Mouse (Mus musculus): ENCODE data around the gene Nr1h4.
"Not testable (repeated sequence)": the region's sequence is repeated elsewhere in the genome, so short reads cannot be mapped to it uniquely, and the experiment has no call there.

Nr1h4 gene

DNA sequence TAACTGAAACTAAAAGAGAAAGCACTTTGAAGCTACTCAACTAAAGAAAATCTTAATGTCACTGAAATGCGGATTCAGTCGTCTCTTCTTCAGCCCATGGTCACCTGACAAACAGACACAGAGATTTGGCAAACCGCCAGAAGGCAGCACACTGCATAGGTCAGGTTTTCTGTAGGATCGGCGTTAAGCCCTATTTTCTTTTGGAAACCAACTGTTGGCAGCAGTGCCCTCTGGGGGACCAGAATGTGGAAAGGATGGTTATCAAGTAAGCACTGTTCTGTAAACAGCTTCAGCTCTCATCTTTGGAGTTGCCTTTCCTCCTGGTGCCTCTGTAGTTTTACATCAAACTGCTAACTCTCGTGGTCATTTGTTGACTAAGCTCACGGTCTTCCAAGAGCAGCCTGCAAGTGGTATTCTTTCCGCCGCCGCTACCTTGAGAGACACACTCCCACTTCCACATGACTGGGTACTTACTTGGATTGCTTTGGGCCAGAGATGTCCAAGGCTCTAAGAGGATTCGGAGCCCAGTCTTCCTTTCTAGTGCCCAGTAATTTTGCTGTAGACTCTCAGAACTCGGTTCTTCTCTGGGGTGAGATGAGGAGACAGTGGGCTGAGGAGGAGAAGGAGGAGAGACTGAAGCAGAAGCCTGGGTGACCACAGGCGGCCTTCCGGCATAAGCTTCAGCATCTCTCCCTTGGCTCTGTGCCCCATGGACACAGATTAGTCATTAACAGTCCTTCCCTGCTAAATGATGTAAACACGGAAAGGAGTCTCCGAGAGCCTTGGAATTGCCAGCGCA, at the start of gene Nr1h4:
TSS of gene Nr1h4 (minus strand) at position 657 of the 799 bp plus-strand sequence.
- DNase-seq (ENCODE audit: low spot score), result no peak

DNA sequence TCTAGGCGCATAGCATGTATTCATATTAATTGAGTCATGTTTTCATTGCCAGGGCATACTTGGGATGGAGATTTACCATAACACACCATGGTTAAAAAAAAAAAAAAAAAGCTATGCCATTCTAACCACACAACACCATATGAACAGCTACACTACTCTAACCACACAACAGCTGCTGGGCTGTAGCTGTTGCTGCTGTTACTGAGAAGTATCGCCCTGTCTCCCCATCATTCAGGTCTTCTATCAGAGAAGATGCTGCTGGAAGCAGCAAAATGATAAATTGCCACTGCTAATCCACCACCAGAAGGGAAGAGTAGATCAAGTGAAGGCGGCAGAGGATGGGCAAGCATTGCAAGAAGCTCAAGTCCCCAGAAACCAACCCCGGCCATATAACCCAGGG, 45.4 kb upstream of the Nr1h4 start:
- DNase-seq (ENCODE audit: low spot score), result no peak

GRCm38 (mm10) chr10:89577666-89578065, 44.3 kb upstream of the Nr1h4 start:
- no peak for DNase-seq (ENCODE audit: low spot score)

DNA sequence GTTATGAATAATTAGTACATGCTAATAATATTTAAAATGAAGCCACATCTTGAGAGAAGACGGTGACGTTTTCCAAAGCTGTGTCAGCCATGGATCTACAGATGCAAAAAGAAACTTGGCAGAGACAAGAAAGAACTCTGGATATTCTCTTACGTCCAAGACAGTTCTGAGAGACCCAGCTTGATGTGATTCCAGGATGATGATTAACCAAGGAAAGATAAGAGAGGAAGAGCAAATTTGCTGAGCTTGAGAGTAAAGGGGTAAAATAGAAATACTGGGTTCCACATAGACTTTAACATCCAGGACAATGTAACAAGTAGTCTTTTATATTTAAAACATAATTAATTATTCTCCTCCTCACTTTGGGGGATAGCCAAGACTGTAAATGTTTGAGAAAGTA, 40.0 kb upstream of the Nr1h4 start:
- DNase-seq (ENCODE audit: low spot score), result no peak

DNA sequence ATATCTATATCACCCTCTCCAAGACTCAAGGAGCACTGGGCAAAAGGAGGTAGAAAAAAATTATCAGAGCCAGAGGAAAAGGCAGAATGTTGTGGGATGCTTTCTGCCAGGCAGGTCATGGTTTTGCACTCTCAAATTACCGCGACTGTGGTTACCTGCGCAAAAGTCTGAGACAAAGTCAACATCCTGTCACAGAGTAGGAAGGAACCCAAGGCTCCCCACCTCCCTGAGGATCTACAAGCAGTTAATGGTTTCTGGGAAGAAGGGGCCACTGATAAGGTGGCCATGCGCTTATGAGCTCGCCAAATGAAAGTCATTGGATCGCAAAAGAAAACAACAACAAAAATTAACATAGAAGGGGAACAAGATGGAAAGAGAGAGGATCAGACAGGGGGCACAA, 39.6 kb upstream of the Nr1h4 start:
- no peak for DNase-seq (ENCODE audit: low spot score)

- no peak for DNase-seq (ENCODE audit: low spot score)
Measured at GRCm38 (mm10) chr10:89567391-89567790, 34.0 kb upstream of the Nr1h4 start.

DNA sequence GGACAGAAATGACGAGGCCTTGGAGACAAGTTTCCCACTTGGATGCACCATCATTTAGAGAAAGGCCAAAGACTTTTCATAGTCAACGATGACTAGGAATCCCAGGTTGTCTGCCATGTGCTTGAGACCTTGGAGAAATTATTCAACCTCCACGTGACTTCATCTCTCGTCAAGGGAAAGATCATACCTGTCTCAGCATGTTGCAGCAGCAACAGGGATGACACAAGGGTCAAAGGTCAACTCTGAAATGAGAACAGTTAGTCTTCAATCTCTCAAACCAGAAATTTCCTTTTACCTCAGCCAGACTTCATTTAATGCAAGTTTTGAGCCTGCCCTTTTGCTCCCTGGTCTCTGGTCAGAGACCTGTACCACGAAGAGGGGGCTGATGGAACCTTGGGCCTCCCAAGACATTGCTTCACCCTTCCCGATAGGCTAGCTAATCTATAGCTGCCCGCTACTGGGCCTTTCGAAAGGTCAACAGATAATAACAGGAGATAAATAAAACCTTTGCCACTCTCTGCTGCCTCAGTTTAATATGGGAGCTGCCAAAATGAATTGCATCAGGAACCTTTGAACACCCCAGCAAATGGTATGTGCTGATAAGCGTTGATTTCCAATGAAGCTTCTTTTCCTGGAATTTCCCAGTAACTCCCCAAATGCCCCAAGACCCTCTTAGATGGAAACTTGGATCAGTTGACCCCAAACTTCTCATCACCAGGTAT, 32.1 kb upstream of the Nr1h4 start:
- DNase-seq (ENCODE audit: low spot score), result no peak

- DNase-seq (ENCODE audit: low spot score), result no peak
Measured at GRCm38 (mm10) chr10:89562113-89562512, 28.7 kb upstream of the Nr1h4 start.

GRCm38 (mm10) chr10:89559351-89559750, 26.0 kb upstream of the Nr1h4 start:
- no peak for DNase-seq (ENCODE audit: low spot score)

- DNase-seq (ENCODE audit: low spot score), result not testable (repeated sequence)
Measured at GRCm38 (mm10) chr10:89554885-89555284, 21.5 kb upstream of the Nr1h4 start.

DNA sequence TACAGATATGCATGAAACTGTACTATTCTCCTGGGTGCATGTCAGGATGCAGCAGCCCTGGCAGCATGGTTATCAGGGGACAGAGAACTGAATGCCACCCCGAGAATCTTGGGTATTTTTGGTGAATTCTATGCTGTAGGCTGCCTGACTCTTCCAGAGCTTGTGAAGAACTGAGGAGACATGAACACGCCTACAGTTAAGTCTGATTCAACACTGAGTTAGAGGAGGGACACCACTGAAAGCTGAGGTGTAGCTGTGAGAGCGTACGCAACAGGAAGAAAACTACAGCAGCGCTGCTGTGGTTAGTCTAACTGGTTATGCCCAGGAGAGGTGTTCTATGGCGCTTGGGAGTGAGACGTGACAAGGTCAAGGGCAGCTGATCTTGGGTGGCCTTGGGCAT, 20.5 kb upstream of the Nr1h4 start:
- DNase-seq (ENCODE audit: low spot score), result not testable (repeated sequence)

DNA sequence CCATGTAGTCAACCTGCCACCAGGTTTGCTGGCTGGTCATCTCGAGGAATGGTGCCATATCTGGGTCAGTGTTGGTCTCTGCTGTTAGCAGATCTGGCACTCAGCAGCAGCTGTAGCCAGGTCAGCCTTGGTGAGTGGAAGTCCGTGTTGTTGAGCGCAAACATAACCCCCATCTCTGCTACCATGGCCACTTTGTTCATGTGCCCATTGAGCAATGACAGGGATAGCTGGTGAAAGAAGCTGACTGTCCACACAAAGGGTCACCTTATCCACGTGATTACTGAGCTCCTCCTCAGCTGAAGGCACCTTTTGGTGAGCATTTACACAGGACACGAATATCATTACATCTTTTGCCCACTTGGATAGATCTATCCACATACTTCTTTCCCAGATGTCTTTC, 19.6 kb upstream of the Nr1h4 start:
- no peak for DNase-seq (ENCODE audit: low spot score)

GRCm38 (mm10) chr10:89551657-89552056, 18.3 kb upstream of the Nr1h4 start:
- no peak for DNase-seq (ENCODE audit: low spot score)

DNA sequence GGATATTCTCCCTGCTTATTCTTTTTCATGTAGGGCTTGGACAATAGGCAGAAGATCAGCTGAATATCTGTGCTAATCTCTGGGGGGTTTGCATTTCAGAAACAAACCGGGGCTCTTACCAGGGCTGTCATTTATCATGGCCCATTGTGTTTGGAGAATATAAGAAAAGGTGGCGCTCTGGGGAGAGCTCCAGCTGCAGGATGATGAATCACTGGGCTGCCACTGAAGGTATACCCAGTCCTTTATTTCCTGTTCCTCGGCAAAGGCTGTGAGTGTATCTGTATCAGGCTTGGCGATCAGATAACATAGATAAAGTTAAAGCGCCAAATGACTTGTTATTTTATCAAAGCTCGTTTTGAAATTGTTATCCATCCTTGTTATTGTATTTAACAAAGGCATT, 14.6 kb upstream of the Nr1h4 start:
- no peak for DNase-seq (ENCODE audit: low spot score)

DNA sequence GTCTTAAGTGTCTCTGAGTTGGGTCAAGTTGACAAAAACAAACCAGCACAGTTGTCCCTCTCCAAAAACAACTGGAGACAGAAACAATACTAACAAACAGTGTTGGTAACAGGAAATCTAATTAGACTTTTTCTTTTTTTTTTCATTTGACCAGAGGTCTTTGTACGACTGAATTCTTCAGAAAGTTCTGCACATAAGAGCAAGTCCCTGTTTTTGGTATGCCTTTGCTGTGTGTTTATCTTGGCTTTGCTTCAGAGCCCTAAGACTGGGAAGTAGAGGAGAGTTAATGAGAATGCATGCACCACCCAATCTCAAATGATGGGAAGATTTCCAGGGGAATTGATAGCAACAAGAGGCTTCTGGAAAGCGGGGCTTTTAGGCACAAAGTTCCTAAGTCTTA, 13.6 kb upstream of the Nr1h4 start:
- DNase-seq (ENCODE audit: low spot score), result no peak

DNA sequence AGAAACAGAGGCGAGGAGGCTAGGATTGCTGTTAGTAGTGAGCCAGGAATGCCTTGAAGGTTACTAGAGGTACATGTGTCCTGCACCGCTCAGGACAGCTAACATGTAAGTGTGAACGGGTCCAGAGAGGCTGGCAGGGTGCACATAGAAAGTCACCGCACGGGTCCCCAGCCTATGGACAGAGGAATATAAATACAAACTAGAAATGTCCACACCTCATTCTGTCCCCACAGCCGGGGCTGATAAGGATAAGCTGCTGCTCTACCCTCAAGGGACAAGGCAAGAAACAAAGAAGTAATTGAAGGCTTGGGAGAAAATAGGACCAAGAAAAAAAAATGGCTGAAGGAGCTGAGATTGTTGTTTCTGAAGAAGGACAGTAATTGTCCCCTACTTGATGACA, 10.5 kb upstream of the Nr1h4 start:
- no peak for DNase-seq (ENCODE audit: low spot score)

- no peak for DNase-seq (ENCODE audit: low spot score)
Measured at GRCm38 (mm10) chr10:89542321-89542720, 8.9 kb upstream of the Nr1h4 start.

- DNase-seq (ENCODE audit: low spot score), result no peak
Measured at GRCm38 (mm10) chr10:89532451-89532850, 934 bp downstream of the Nr1h4 start.

GRCm38 (mm10) chr10:89531976-89532375, 1.4 kb downstream of the Nr1h4 start:
- DNase-seq (ENCODE audit: low spot score), result no peak

- DNase-seq (ENCODE audit: low spot score), result no peak
Measured at GRCm38 (mm10) chr10:89531194-89531634, 2.2 kb downstream of the Nr1h4 start.

DNA sequence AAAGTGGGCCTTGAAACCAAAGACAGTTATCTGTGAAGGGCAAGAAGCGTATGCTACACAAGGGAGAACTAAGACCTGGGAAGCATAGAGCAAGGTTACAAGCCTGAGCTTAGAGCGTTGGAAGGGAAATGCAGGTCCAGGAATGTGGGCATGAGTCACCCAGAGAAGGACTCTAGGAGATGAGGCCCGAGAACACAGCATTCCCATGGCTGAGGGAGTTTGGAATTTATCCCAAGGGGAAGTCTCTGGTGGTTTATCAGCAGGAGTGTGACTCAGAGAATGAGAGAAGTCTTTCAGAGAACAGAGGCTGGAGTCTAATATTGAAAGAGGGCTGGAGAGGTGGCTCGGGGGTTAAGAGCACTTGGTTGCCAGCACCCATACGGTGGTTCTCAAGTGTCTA, 6.3 kb downstream of the Nr1h4 start:
- DNase-seq (ENCODE audit: low spot score), result no peak

DNA sequence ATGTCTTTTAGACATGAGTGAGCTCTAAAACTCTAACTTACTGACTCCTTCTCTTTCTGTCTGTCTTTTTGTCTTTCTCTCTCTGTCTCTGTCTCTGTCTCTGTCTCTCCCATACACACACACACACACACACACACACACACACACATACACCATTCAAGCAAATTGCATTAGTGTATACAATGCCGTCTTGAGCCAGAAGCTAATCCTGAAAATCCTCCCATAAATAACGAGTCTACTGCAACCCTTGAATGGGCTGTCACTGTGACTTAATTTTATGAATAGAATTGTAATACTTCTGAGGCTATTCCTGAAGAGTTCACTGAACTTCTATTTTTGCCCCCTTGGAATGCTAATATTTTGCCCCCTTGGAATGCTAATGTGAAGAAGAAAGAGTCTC, 7.6 kb downstream of the Nr1h4 start:
- DNase-seq (ENCODE audit: low spot score), result no peak

- no peak for DNase-seq (ENCODE audit: low spot score)
Measured at GRCm38 (mm10) chr10:89522481-89522880, 10.9 kb downstream of the Nr1h4 start.

Data from c-Kit-positive CD71-positive TER-119-positive erythroid progenitor cells, embryonic 14.5 days (primary cell).